Mouse (Mus musculus) macrophage (primary cell): ENCODE results near the gene Aloxe3. TPM values are rescaled to one million over a fixed set of nuclear protein-coding genes. Genes with fewer than 3 reads are reported as not detected.
A peak's percentile ranks its signal among the peaks of the same experiment; 100 is the strongest.

Source experiments
- H3K27ac ChIP-seq: fragments of 350-480 bp; formaldehyde crosslinking; 2 replicates; pipeline ENCODE4 v1.9.0; 2021
- H3K36me3 ChIP-seq: fragments of 350-480 bp; formaldehyde crosslinking; 2 replicates; pipeline ENCODE4 v1.9.0; 2021; ENCODE audit errors: inconsistent target
- H3K4me3 ChIP-seq: fragments of 350-480 bp; formaldehyde crosslinking; 2 replicates; pipeline ENCODE4 v1.9.0; 2021; ENCODE audit errors: inconsistent target
- H3K79me2 ChIP-seq: fragments of 350-480 bp; formaldehyde crosslinking; 2 replicates; pipeline ENCODE4 v1.9.0; 2021; ENCODE audit errors: inconsistent target
- WGBS: methylation state at CpG from one replicate; pipeline ENCODE4 v1.1.7; 2026; ENCODE audit warnings: inconsistent platforms; ENCODE audit not compliant: missing documents; 5-methylcytosine and 5-hydroxymethylcytosine counted together
- polyA plus RNA-seq: library from polyadenylated mRNA; stranded (reverse); fragments of 250-400 nt; gene quantifications from 3 replicates; pipeline ENCODE4 v1.2.4, GENCODE M21; 2018; ENCODE audit warnings: inconsistent platforms

The Aloxe3 gene
- polyA plus RNA-seq, 1 experiment from 2014 or later, result not detected

DNA sequence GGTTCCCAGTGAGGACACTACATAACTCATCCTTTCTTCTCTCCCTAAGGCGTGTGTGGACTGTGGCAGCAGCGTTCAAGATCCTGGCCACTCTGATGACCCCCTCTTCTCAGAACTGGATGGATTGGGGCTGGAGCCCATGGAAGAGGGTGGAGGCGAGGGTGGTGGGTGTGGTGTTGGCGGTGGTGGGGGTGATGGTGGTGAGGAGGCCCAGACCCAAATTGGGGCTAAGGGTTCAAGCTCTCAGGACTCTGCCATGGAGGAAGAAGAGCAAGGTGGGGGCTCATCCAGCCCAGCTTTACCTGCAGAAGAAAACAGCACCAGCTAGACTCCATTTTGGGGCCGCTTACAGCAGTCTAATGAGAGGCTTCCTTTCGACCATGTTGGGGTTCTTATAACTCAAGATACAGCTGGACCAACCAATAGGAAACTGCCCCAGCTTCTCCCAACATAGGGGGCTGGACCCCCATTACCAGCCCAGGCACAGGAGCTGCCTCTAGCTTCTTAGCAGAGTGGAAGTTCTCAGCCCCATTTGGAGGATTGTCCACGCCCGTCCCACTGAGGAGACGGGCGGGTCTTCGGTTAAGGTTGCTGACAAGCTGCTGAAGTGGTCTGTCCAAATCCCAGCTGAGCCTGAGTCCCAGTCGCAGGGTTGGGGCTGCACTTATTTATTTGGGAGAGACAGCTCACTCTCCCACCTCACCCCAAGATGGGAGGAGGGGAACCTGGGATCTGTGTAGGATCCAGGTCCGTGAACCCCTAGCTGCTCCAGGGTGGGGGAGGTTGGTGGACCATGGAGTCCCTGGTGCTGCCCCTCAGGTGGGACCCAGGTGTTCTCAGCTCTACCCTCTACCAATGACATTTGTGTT, 16.4 kb upstream of the Aloxe3 start:
- no peak overlapping the region for H3K27ac ChIP-seq
- no peaks in the 10 kb centered on the region for H3K79me2 ChIP-seq
- WGBS, result 95% methylated on average over 13 of the region's 13 CpGs
- peaks cover 53% of the 10 kb centered on the region for H3K36me3 ChIP-seq
- H3K4me3 ChIP-seq, result no peak overlapping the region

- WGBS, result 4% methylated on average over 30 of the region's 30 CpGs
- Histone ChIP-seq H3K79me2 (no peaks in the 10 kb centered on the region), H3K27ac (no peak overlapping the region), H3K4me3 (peak overlapping the region; percentile 22), H3K36me3 (peaks cover 41% of the 10 kb centered on the region)
Observed at GRCm38 (mm10) chr11:69110319-69111046, 15.2 kb upstream of the Aloxe3 start.

DNA sequence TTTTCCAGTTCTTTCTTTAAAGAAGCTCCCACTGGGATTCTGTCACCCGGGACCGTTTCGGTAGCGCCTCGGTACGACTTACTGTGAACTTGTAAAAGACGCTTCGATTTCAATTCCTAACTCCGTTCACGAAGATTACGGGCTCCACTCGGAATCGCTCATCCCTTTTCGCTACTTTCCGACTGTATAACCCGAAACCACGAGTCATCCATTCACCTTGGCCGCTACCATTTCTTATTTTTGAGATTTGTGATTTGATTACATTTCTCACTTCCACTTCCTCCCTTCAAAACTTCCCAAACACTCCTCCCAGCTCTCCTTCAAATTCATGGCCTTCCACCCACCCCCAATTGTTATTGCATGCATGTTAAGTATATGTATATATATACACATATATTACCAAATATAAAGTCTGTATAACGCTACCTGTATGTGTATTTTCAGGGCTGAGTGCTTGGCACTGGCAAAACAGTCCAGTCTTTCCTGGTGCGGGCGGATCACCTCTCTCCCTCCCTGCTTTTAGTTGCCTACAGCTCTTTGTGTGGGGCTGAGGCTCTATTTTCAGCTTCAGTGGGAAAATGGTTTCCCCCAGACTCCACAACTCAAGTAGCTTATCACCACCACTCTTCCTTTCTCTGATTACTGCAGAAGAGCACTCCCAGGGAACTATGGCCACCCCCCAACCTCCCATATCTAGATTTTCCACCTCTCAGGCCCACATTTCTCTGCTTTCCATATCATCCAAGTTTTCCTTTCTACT, 14.5 kb upstream of the Aloxe3 start:
- H3K36me3 ChIP-seq, result peaks cover 33% of the 10 kb centered on the region; the same call in 1 of the 2 replicates
- H3K79me2 ChIP-seq, result no peaks in the 10 kb centered on the region
- H3K27ac ChIP-seq, result no peak overlapping the region
- peak overlapping the region; percentile 22 for H3K4me3 ChIP-seq
- 21% methylated on average over 21 of the region's 21 CpGs for WGBS

DNA sequence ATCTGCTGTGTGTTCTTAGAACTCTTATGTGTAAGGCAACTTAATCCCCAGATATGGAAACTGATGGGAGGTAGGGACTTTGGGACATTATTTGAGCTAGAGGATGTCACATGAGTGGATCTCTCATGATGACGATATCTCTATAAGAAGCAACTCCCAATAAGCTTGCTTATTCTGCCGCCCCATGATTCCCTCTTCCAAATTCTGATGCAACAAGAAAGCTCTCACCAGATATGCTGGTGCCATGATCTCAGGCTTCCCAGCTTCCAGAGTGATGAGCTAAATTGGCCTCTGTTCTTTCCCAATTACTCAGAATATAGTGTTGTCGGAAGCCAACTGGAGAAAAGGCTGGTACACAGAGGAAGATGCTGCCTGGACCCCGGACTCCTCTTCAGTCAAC, 13.8 kb upstream of the Aloxe3 start:
- no peak overlapping the region for H3K27ac ChIP-seq
- 85% methylated on average over 4 of the region's 4 CpGs for WGBS
- H3K4me3 ChIP-seq, result no peak overlapping the region
- H3K79me2 ChIP-seq, result no peaks in the 10 kb centered on the region
- peaks cover 28% of the 10 kb centered on the region; the same call in 1 of the 2 replicates for H3K36me3 ChIP-seq

DNA sequence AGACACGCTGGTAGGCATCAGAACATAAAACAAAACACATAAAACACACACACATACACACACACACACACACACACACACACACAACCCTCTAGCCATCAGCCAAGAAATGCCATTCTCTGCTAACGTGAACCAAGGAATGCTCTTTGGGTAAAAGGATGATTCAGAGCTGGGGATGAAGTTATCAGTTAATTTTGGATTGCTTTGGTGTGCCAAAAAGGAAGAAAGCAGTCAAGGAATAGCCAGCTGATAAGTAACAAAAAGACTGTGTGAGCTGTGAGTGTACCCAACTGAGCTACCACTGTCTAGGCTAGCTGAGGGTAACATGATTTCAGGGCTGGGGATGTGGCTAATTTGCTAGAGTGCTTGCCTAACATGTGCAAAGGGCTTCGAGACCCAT, 11.7 kb upstream of the Aloxe3 start:
- H3K36me3 ChIP-seq, result peaks cover 7% of the 10 kb centered on the region; the same call in 1 of the 2 replicates
- no peaks in the 10 kb centered on the region for H3K79me2 ChIP-seq
- 84% methylated on average over 3 of the region's 3 CpGs for WGBS
- no peak overlapping the region for H3K4me3 ChIP-seq
- no peak overlapping the region for H3K27ac ChIP-seq

DNA sequence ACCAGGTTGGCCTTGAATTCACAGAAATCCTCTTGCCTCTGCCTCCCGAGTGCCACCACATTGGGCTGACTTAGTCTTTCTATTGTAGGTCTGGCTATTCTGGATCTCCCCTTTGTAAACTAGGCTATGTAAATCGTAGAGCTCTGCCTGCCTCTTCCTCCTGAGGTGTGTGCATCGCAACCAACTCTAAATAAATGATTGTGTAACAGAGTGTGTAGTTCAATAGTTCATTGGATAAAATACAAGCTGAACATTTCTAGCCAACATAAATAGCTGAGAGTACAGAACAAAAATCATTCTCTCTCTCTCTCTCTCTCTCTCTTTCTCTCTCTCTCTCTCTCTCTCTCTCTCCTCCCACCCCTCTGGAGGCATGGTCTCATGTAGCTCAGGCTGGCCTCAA, 11.1 kb upstream of the Aloxe3 start:
- H3K4me3 ChIP-seq, result no peak overlapping the region
- 90% methylated on average over 3 of the region's 3 CpGs for WGBS

DNA sequence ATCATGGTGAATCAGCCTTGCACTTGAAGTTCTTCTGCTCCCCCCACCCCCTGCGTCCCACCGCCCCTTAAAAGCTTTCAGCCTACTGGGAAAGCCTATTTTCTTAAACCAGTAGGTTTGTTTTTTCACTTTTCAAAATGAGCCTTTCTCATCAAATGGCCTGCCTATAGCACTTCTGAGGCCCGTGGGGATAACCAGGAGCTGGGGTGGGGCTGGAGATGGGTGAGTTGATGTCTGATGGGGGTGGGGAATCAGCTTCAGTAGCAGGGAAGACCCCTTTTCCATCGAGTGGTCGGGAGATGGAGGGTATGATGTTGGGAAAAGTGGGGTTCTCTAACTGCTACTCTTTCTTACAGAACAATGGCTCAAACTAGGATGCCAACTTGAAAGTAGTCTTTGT, 8.9 kb upstream of the Aloxe3 start:
- Histone ChIP-seq H3K36me3 (no peaks in the 10 kb centered on the region), H3K4me3 (no peak overlapping the region), H3K79me2 (no peaks in the 10 kb centered on the region), H3K27ac (no peak overlapping the region)
- WGBS, result 71% methylated on average over 5 of the region's 5 CpGs

More for the DNA sequence above, 11.1 kb upstream of the Aloxe3 start:
- H3K79me2 ChIP-seq, result no peaks in the 10 kb centered on the region
- H3K27ac ChIP-seq, result no peak overlapping the region
- H3K36me3 ChIP-seq, result peaks cover under 1% of the 10 kb centered on the region; the same call in 1 of the 2 replicates

GRCm38 (mm10) chr11:69117737-69118695, 7.7 kb upstream of the Aloxe3 start:
- H3K27ac ChIP-seq, result no peak overlapping the region
- WGBS, result under 1% methylated on average over 45 of the region's 45 CpGs
- H3K36me3 ChIP-seq, result no peaks in the 10 kb centered on the region
- H3K79me2 ChIP-seq, result no peaks in the 10 kb centered on the region
- peak overlapping the region; percentile 48 for H3K4me3 ChIP-seq

- no peak overlapping the region for H3K27ac ChIP-seq
- peak overlapping the region; percentile 48 for H3K4me3 ChIP-seq
- WGBS, result 7% methylated on average over 15 of the region's 15 CpGs
- no peaks in the 10 kb centered on the region for H3K36me3 ChIP-seq
- no peaks in the 10 kb centered on the region for H3K79me2 ChIP-seq
Observed at GRCm38 (mm10) chr11:69118765-69119164, 6.9 kb upstream of the Aloxe3 start.

- H3K79me2 ChIP-seq, result no peaks in the 10 kb centered on the region
- WGBS, result 74% methylated on average over 14 of the region's 14 CpGs
- H3K36me3 ChIP-seq, result no peaks in the 10 kb centered on the region
- H3K27ac ChIP-seq, result no peak overlapping the region
- peak overlapping the region; percentile 1; the same call in 1 of the 2 replicates for H3K4me3 ChIP-seq
Observed at GRCm38 (mm10) chr11:69119446-69120155, 6.1 kb upstream of the Aloxe3 start.

DNA sequence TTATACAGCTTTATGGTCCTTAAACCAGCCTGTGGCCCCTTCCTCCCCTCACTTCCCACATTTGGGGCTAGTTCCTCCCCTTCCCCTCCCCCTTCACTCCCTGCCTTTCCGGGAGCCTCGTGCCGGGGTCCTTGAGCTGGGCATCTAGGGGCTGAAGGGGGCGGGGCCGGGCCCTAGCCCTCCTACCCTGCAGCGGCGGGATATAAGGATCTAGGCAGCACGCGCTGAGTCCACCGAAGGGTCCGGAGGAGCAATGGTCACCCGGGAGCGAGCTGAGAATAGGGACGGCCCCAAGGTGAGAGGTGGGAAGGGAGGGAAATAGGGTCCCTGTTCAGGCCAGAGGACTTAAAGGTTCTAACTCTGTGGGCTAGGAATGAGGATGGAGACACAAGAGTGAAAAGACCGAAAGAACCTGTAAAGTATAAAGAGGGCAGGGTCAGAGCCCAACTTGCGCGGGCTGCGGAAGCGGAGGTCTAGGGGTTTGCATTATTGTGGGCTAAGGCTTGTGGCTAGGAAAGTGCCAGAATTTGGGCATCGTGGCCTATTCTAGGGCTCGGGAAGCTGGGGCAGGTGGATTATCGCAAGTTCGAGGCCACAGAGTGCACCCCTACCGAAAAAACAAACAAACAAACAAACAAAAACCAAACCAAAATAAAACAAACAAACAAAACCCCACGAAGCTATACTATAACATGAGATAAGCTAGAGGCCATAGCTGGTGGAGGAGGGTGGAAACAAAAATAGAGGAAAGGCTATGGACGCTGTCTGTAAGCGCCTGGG, 5.3 kb upstream of the Aloxe3 start, which contains the start of gene Hes7:
Hes7 (plus strand) TSS at position 184 of the 780 bp plus-strand sequence.
- 8% methylated on average over 24 of the region's 27 CpGs for WGBS
- H3K27ac ChIP-seq, result no peak within 1 kb of the TSS

GRCm38 (mm10) chr11:69121001-69121740, 4.5 kb upstream of the Aloxe3 start:
- Histone ChIP-seq H3K4me3 (peak overlapping the region; percentile 43), H3K36me3 (no peaks in the 10 kb centered on the region), H3K79me2 (no peaks in the 10 kb centered on the region), H3K27ac (no peak overlapping the region)
- 1% methylated on average over 26 of the region's 33 CpGs for WGBS

More for the DNA sequence above, 5.3 kb upstream of the Aloxe3 start, which contains the start of gene Hes7:
- peak within 1 kb of the TSS; percentile 1; the same call in 1 of the 2 replicates for H3K4me3 ChIP-seq
- H3K36me3 ChIP-seq, result no peaks in the 10 kb centered on the region
- no peaks in the 10 kb centered on the region for H3K79me2 ChIP-seq
